Mouse (Mus musculus): ENCODE results near the gene Fbxl7.
A peak's percentile ranks its signal among the peaks of the same experiment; 100 is the strongest.

The Fbxl7 gene

GRCm38 (mm10) chr15:26895251-26895711 lies at the start of gene Fbxl7:
Gene Fbxl7, minus strand, starts transcription at chr15:26895580.
- DNase-seq (ENCODE audit: extremely low spot score, low read depth, low spot score): no peak

GRCm38 (mm10) chr15:26922026-26922425 lies 26.6 kb upstream of the Fbxl7 start:
- DNase-seq (ENCODE audit: extremely low spot score, low read depth, low spot score): no peak

GRCm38 (mm10) chr15:26913427-26913826 lies 18.0 kb upstream of the Fbxl7 start:
- no peak for DNase-seq (ENCODE audit: extremely low spot score, low read depth, low spot score)

- DNase-seq (ENCODE audit: extremely low spot score, low read depth, low spot score): peak; percentile 26
These were observed 381 bp upstream of the Fbxl7 start for GRCm38 (mm10) chr15:26895761-26896160.

GRCm38 (mm10) chr15:26894801-26895229 lies 565 bp downstream of the Fbxl7 start:
- no peak for DNase-seq (ENCODE audit: extremely low spot score, low read depth, low spot score)

- DNase-seq (ENCODE audit: extremely low spot score, low read depth, low spot score): peak; percentile 70
These were observed 1.2 kb downstream of the Fbxl7 start for GRCm38 (mm10) chr15:26894031-26894655.

GRCm38 (mm10) chr15:26893136-26893535 lies 2.2 kb downstream of the Fbxl7 start:
- DNase-seq (ENCODE audit: extremely low spot score, low read depth, low spot score): no peak

- DNase-seq (ENCODE audit: extremely low spot score, low read depth, low spot score): no peak
These were observed 5.4 kb downstream of the Fbxl7 start for GRCm38 (mm10) chr15:26889971-26890370.

- no peak for DNase-seq (ENCODE audit: extremely low spot score, low read depth, low spot score)
These were observed 7.2 kb downstream of the Fbxl7 start for GRCm38 (mm10) chr15:26888170-26888569.

- no peak for DNase-seq (ENCODE audit: extremely low spot score, low read depth, low spot score)
These were observed 9.4 kb downstream of the Fbxl7 start for GRCm38 (mm10) chr15:26885979-26886378.

GRCm38 (mm10) chr15:26880212-26880956 lies 15.0 kb downstream of the Fbxl7 start:
- no peak for DNase-seq (ENCODE audit: extremely low spot score, low read depth, low spot score)

GRCm38 (mm10) chr15:26875687-26876086 lies 19.7 kb downstream of the Fbxl7 start:
- DNase-seq (ENCODE audit: extremely low spot score, low read depth, low spot score): no peak

GRCm38 (mm10) chr15:26872234-26872633 lies 23.1 kb downstream of the Fbxl7 start:
- no peak for DNase-seq (ENCODE audit: extremely low spot score, low read depth, low spot score)

- DNase-seq (ENCODE audit: extremely low spot score, low read depth, low spot score): no peak
These were observed 26.2 kb downstream of the Fbxl7 start for GRCm38 (mm10) chr15:26869197-26869596.

GRCm38 (mm10) chr15:26867521-26867920 lies 27.9 kb downstream of the Fbxl7 start:
- DNase-seq (ENCODE audit: extremely low spot score, low read depth, low spot score): no peak

GRCm38 (mm10) chr15:26862173-26862572 lies 33.2 kb downstream of the Fbxl7 start:
- DNase-seq (ENCODE audit: extremely low spot score, low read depth, low spot score): no peak

- no peak for DNase-seq (ENCODE audit: extremely low spot score, low read depth, low spot score)
These were observed 45.8 kb downstream of the Fbxl7 start for GRCm38 (mm10) chr15:26849626-26850025.

GRCm38 (mm10) chr15:26842216-26842615 lies 53.2 kb downstream of the Fbxl7 start:
- no peak for DNase-seq (ENCODE audit: extremely low spot score, low read depth, low spot score)

- no peak for DNase-seq (ENCODE audit: extremely low spot score, low read depth, low spot score)
These were observed 57.0 kb downstream of the Fbxl7 start for GRCm38 (mm10) chr15:26838386-26838785.

- DNase-seq (ENCODE audit: extremely low spot score, low read depth, low spot score): no peak
These were observed 58.2 kb downstream of the Fbxl7 start for GRCm38 (mm10) chr15:26837200-26837599.

- no peak for DNase-seq (ENCODE audit: extremely low spot score, low read depth, low spot score)
These were observed 61.0 kb downstream of the Fbxl7 start for GRCm38 (mm10) chr15:26834415-26834814.

GRCm38 (mm10) chr15:26831141-26831540 lies 64.2 kb downstream of the Fbxl7 start:
- DNase-seq (ENCODE audit: extremely low spot score, low read depth, low spot score): no peak

Data from hindlimb bud, embryonic 11.5 days (tissue).